Mouse (Mus musculus) MEL (cell line): ENCODE data around the gene Vmn2r117. TPM values are rescaled to one million over a fixed set of nuclear protein-coding genes. Genes with fewer than 3 reads are reported as not detected.

Source experiments
- MAFK ChIP-seq: IDR thresholded peaks from 2 replicates; pipeline ENCODE4 v1.6.1; 2011; ENCODE audit warnings: low read depth, mild to moderate bottlenecking, low read length, improper control_type of control experiment, borderline replicate concordance
- SIN3A ChIP-seq: IDR thresholded peaks from 2 replicates; pipeline ENCODE4 v1.6.1; 2012; ENCODE audit warnings: low read length, improper control_type of control experiment, inconsistent platforms
- TAL1 ChIP-seq: IDR thresholded peaks from 2 replicates; pipeline ENCODE4 v1.6.1; 2012; ENCODE audit warnings: mild to moderate bottlenecking, inconsistent platforms, low read length, moderate library complexity, mixed read lengths
- polyA plus RNA-seq, 2 experiments: library from polyadenylated mRNA; stranded (reverse) in 1 of 2; unstranded in 1 of 2; fragments of >175 nt in 1 of 2; fragments of >200 nt in 1 of 2; gene quantifications; 2 replicates each; pipeline versions ENCODE4 v1.2.1 to v1.2.4; 2012; ENCODE audit warnings: low replicate concordance in 2 of 2, low read depth in 1 of 2; ENCODE audit not compliant: insufficient read length in 2 of 2, insufficient read depth in 1 of 2, missing spikeins in 1 of 2
- total RNA-seq: library from RNA; depleted of rRNA; stranded (reverse); fragments of 300-350 nt; gene quantifications from 2 replicates; pipeline ENCODE4 v1.2.3, GENCODE M21; 2012; rRNA removed

Gene Vmn2r117
- total and polyA plus RNA-seq, 3 experiments: not detected

DNA sequence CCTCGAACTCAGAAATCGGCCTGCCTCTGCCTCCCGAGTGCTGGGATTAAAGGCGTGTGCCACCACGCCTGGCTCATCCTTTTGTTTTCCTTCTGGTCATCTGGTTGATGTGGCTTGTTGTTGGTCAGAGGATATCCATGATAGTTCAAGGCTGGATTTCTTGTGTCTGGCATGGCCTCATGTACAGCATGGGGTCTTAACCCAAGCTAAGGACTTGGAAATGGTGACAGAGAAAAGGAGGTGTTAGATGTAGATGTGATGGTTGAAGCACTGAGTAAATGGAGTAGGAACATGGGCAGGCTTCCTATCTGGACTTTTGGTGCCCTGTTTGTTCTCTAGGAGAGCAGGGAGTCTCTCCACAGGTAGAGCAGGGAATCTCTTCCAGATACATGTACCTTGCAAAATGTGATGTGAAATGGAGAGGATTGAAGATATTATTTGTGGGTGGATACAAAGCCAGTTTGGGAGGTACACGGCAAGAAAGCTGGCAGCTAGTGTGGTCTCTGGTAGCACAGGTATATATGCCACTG, 46.3 kb downstream of the Vmn2r117 start (continued):
- TF ChIP-seq SIN3A (no peak), MAFK (no peak), TAL1 (no peak)

Other genes starting within 250 kb of the Vmn2r117 start
- under 0.01 TPM in 1 of 2 replicates, not detected in the other for gene Vmn2r114, start 167.2 kb downstream of the Vmn2r117 start, total RNA-seq
- gene Vmn2r114, start 167.2 kb downstream of the Vmn2r117 start, polyA plus RNA-seq: under 1 TPM in 1 of 2 experiments, not detected in 1; 0.03 TPM
- gene Vmn2r115, start 136.0 kb downstream of the Vmn2r117 start, total RNA-seq: not detected in 2 replicates
- gene Vmn2r115, start 136.0 kb downstream of the Vmn2r117 start, polyA plus RNA-seq: under 1 TPM in 1 of 2 experiments, not detected in 1; 0.03 TPM
- gene Vmn2r116, start 95.1 kb downstream of the Vmn2r117 start, total RNA-seq: not detected in 2 replicates
- gene Vmn2r116, start 95.1 kb downstream of the Vmn2r117 start, polyA plus RNA-seq: not detected
- 3.4 and 3.8 TPM in 2 replicates for gene Zfp213, start 84.5 kb upstream of the Vmn2r117 start, total RNA-seq
- gene Zfp213, start 84.5 kb upstream of the Vmn2r117 start, polyA plus RNA-seq: 1 to 10 TPM in 1 of 2 experiments, not detected in 1; 3.0 TPM
- 0.08 and 0.16 TPM in 2 replicates for gene Zfp13, start 119.8 kb upstream of the Vmn2r117 start, total RNA-seq
- under 1 TPM in 1 of 2 experiments, not detected in 1; 0.38 TPM for gene Zfp13, start 119.8 kb upstream of the Vmn2r117 start, polyA plus RNA-seq
- gene Zscan10, start 121.2 kb upstream of the Vmn2r117 start, total RNA-seq: not detected in 2 replicates
- gene Zscan10, start 121.2 kb upstream of the Vmn2r117 start, polyA plus RNA-seq: under 1 TPM in 1 of 2 experiments, not detected in 1; 0.08 TPM
- 0.03 TPM in 1 of 2 replicates, not detected in the other for gene Mmp25, start 165.6 kb upstream of the Vmn2r117 start, total RNA-seq
- under 1 TPM in 1 of 2 experiments, not detected in 1; 0.01 TPM for gene Mmp25, start 165.6 kb upstream of the Vmn2r117 start, polyA plus RNA-seq
- gene Bicdl2, start 180.8 kb upstream of the Vmn2r117 start, total RNA-seq: 0.08 TPM in 1 of 2 replicates, not detected in the other
- gene Bicdl2, start 180.8 kb upstream of the Vmn2r117 start, polyA plus RNA-seq: under 1 TPM in 1 of 2 experiments, not detected in 1; 0.17 TPM
- gene Hcfc1r1, start 193.9 kb upstream of the Vmn2r117 start, total RNA-seq: 11.0 and 15.6 TPM in 2 replicates
- 10 to 100 TPM in 1 of 2 experiments, not detected in 1; 81.6 TPM for gene Hcfc1r1, start 193.9 kb upstream of the Vmn2r117 start, polyA plus RNA-seq
- gene Thoc6, start 194.2 kb upstream of the Vmn2r117 start, total RNA-seq: 26.4 and 36.9 TPM in 2 replicates
- gene Thoc6, start 194.2 kb upstream of the Vmn2r117 start, polyA plus RNA-seq: 10 to 100 TPM in 1 of 2 experiments, not detected in 1; 62.9 TPM
- gene Tnfrsf12a, start 197.8 kb upstream of the Vmn2r117 start, total RNA-seq: 15.4 and 18.8 TPM in 2 replicates
- 10 to 100 TPM in 1 of 2 experiments, not detected in 1; 14.7 TPM for gene Tnfrsf12a, start 197.8 kb upstream of the Vmn2r117 start, polyA plus RNA-seq
- not detected in 2 replicates for gene Cldn6, start 199.6 kb upstream of the Vmn2r117 start, total RNA-seq
- not detected for gene Cldn6, start 199.6 kb upstream of the Vmn2r117 start, polyA plus RNA-seq
- 0.19 and 0.26 TPM in 2 replicates for gene Cldn9, start 204.3 kb upstream of the Vmn2r117 start, total RNA-seq
- under 1 TPM in 1 of 2 experiments, not detected in 1; 0.18 TPM for gene Cldn9, start 204.3 kb upstream of the Vmn2r117 start, polyA plus RNA-seq
- not detected in 2 replicates for gene 1520401A03Rik, start 243.1 kb upstream of the Vmn2r117 start, total RNA-seq
- gene 1520401A03Rik, start 243.1 kb upstream of the Vmn2r117 start, polyA plus RNA-seq: not detected
- 15.8 and 16.6 TPM in 2 replicates for gene Pkmyt1, start 246.6 kb upstream of the Vmn2r117 start, total RNA-seq
- gene Pkmyt1, start 246.6 kb upstream of the Vmn2r117 start, polyA plus RNA-seq: 10 to 100 TPM in 1 of 2 experiments, not detected in 1; 49.8 TPM